Mouse (Mus musculus): ENCODE data around the gene Lrrtm3. TPM values are rescaled to one million over a fixed set of nuclear protein-coding genes. Genes with fewer than 3 reads are reported as not detected.

The Lrrtm3 gene
- total and polyA plus RNA-seq, 3 experiments: 0.08 to 0.43 (median 0.14) TPM

DNA sequence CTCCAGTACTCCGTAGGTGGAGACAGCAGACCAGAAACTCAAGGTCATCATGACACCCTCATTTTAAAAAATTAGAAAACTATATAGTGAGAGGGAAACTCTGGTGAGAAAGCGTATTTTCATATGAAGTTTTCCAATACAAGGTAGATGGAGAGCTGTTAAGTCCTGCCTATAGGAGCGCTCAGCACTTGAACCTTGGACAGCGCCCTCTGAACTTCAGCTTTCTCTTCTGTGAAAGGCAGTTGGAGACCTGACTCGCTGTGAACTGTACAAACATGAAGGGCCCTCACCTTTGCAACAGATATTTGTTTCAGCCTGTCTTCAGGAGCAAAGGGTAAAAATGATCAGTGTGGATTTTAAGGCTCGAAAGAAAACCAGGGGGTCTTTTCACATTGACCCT is 88.5 kb downstream of the Lrrtm3 start:
- H3K27ac ChIP-seq: no peak overlapping the region
- no peaks in the 10 kb centered on the region for H3K27me3 ChIP-seq (ENCODE audit: control insufficient read depth, insufficient read depth, low read length)
- no peak overlapping the region for H3K9ac ChIP-seq (ENCODE audit: low read depth, low read length)
- no peaks in the 10 kb centered on the region for H3K4me1 ChIP-seq (ENCODE audit: control insufficient read depth, insufficient read depth, low read length)
- no peak for DNase-seq
- no peaks in the 10 kb centered on the region for H3K79me2 ChIP-seq (replicated peaks; ENCODE audit: control insufficient read depth, insufficient read depth, low read length)
- TF ChIP-seq POLR2A (IDR thresholded peaks at IDR 0.05; ENCODE audit: insufficient read depth, low read depth, low read length): no peak
- TF ChIP-seq CTCF (IDR thresholded peaks at IDR 0.05): no peak
- no peak for TF ChIP-seq EP300 (IDR thresholded peaks at IDR 0.05; ENCODE audit: insufficient read depth, low read depth, low read length)
- no peaks in the 10 kb centered on the region for H3K36me3 ChIP-seq (ENCODE audit: control insufficient read depth, insufficient read depth, low read length)
- no peak overlapping the region for H3K4me3 ChIP-seq
- intact Hi-C loops (cut with DNase I): no loop called here
- WGBS: 74% methylated on average over 6 of the region's 6 CpGs

DNA sequence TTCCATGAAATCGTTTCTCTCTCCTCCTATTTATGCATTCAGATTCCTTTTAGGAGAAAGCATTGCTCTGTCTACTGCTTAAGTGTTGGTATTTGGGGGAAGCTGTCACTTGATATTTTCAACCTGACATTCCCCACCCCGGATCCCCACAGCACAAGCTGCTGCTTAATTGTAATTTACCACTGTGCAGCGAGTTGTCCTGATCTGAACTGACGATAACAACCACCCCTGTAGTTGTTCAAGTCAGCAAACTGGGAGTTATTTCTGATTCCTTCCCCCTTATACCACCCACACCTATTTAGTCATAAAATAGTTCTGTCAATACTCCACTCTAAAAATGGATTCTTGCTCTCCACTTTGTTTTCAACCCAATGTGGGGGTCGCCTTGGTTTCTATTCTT is 95.8 kb downstream of the Lrrtm3 start:
- WGBS: 87% methylated on average over 5 of the region's 5 CpGs
- no peaks in the 10 kb centered on the region; the same call in none of the 2 replicates for H3K4me1 ChIP-seq (ENCODE audit: control insufficient read depth, insufficient read depth, low read length)
- H3K4me3 ChIP-seq: no peak overlapping the region
- intact Hi-C loops (cut with DNase I): no loop called here
- no peaks in the 10 kb centered on the region for H3K27me3 ChIP-seq (ENCODE audit: control insufficient read depth, insufficient read depth, low read length)
- DNase-seq: no peak
- no peak overlapping the region for H3K9ac ChIP-seq (ENCODE audit: low read depth, low read length)
- no peaks in the 10 kb centered on the region; the same call in 1 of the 2 replicates for H3K79me2 ChIP-seq (replicated peaks; ENCODE audit: control insufficient read depth, insufficient read depth, low read length)
- no peak for TF ChIP-seq POLR2A (IDR thresholded peaks at IDR 0.05; ENCODE audit: insufficient read depth, low read depth, low read length)
- no peak for TF ChIP-seq CTCF (IDR thresholded peaks at IDR 0.05)
- no peak overlapping the region for H3K27ac ChIP-seq
- no peaks in the 10 kb centered on the region for H3K36me3 ChIP-seq (ENCODE audit: control insufficient read depth, insufficient read depth, low read length)

DNA sequence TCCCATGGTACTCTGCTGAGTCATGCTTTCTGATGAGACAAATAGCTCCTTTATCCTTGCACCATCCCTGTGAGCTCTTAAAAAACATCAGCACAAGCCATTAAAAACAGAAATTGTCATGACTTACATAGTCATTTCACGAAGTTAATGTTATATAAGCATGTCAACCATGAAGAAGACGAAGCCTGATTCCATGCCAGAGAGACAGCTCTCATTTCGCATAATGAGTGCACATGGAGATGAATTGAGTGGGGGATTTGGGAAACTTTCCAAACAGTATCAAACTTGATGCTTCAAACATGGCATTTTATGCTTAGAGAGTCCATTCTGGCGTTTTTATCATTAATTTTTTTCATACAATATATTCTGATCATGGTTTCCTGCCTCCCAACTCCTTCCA is 104.5 kb downstream of the Lrrtm3 start:
- no peaks in the 10 kb centered on the region for H3K79me2 ChIP-seq (replicated peaks; ENCODE audit: control insufficient read depth, insufficient read depth, low read length)
- H3K9ac ChIP-seq (ENCODE audit: low read depth, low read length): no peak overlapping the region
- no peaks in the 10 kb centered on the region for H3K36me3 ChIP-seq (ENCODE audit: control insufficient read depth, insufficient read depth, low read length)
- H3K27me3 ChIP-seq (ENCODE audit: control insufficient read depth, insufficient read depth, low read length): no peaks in the 10 kb centered on the region
- H3K4me3 ChIP-seq: no peak overlapping the region
- no peaks in the 10 kb centered on the region for H3K4me1 ChIP-seq (ENCODE audit: control insufficient read depth, insufficient read depth, low read length)
- no peak for DNase-seq
- intact Hi-C loops (cut with DNase I): no loop called here
- 70% methylated on average over 4 of the region's 4 CpGs for WGBS
- no peak overlapping the region for H3K27ac ChIP-seq
- TF ChIP-seq CTCF (IDR thresholded peaks at IDR 0.05): no peak
- TF ChIP-seq EP300 (IDR thresholded peaks at IDR 0.05; ENCODE audit: insufficient read depth, low read depth, low read length): no peak
- no peak for TF ChIP-seq POLR2A (IDR thresholded peaks at IDR 0.05; ENCODE audit: insufficient read depth, low read depth, low read length)

DNA sequence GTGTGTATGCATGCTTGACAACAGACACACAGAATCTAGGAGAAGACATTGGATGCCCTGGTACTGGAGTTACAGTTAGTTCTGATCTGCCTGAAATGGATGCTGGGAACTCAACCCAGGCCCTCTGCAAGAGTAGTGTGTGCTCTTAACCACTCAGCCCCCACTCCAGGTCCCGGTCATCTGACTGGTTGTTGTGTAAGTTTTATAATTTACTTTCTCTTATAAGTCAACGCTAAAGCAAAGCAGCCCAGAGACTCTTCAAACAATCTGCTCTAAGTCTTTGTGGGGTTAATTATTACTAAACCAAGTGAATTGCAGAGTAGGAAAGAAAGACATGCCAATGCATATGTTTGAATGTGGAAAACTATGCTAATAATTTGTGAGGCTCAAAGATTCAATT is 110.7 kb downstream of the Lrrtm3 start:
- H3K27ac ChIP-seq: no peak overlapping the region
- H3K9ac ChIP-seq (ENCODE audit: low read depth, low read length): no peak overlapping the region
- TF ChIP-seq EP300 (IDR thresholded peaks at IDR 0.05; ENCODE audit: insufficient read depth, low read depth, low read length): no peak
- TF ChIP-seq CTCF (IDR thresholded peaks at IDR 0.05): no peak
- TF ChIP-seq POLR2A (IDR thresholded peaks at IDR 0.05; ENCODE audit: insufficient read depth, low read depth, low read length): no peak
- no peak for DNase-seq
- H3K4me3 ChIP-seq: no peak overlapping the region
- H3K79me2 ChIP-seq (replicated peaks; ENCODE audit: control insufficient read depth, insufficient read depth, low read length): no peaks in the 10 kb centered on the region
- H3K27me3 ChIP-seq (ENCODE audit: control insufficient read depth, insufficient read depth, low read length): no peaks in the 10 kb centered on the region
- H3K4me1 ChIP-seq (ENCODE audit: control insufficient read depth, insufficient read depth, low read length): no peaks in the 10 kb centered on the region; the same call in 1 of the 2 replicates
- intact Hi-C loops (cut with DNase I): no loop called here
- no peaks in the 10 kb centered on the region for H3K36me3 ChIP-seq (ENCODE audit: control insufficient read depth, insufficient read depth, low read length)
- WGBS: 91% methylated on average over 2 of the region's 2 CpGs

DNA sequence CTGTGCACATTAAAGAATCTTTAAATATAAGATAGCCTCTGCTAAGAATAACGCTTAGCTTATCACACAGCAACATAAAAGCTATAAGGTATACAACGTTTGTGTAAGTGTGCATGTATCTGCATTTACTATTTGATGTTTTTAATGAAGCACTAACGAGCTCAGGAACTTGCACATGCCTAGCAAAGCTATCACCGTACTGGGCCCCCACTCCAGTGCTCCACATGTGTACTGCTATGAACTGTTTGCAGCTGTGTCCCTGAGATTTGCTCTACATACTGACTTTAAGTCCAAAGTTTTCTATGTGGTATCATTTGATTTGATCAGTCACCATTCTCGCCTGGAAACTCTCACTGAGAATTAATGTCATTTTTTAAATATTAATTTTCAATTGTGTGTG is 111.1 kb downstream of the Lrrtm3 start:
- Histone ChIP-seq H3K27ac (no peak overlapping the region), H3K4me1 (ENCODE audit: control insufficient read depth, insufficient read depth, low read length) (no peaks in the 10 kb centered on the region; the same call in 1 of the 2 replicates), H3K4me3 (no peak overlapping the region), H3K27me3 (ENCODE audit: control insufficient read depth, insufficient read depth, low read length) (no peaks in the 10 kb centered on the region), H3K9ac (ENCODE audit: low read depth, low read length) (no peak overlapping the region), H3K79me2 (replicated peaks; ENCODE audit: control insufficient read depth, insufficient read depth, low read length) (no peaks in the 10 kb centered on the region), H3K36me3 (ENCODE audit: control insufficient read depth, insufficient read depth, low read length) (no peaks in the 10 kb centered on the region)
- intact Hi-C loops (cut with DNase I): no loop called here
- DNase-seq: no peak
- WGBS: 83% methylated on average over 5 of the region's 5 CpGs
- TF ChIP-seq POLR2A (IDR thresholded peaks at IDR 0.05; ENCODE audit: insufficient read depth, low read depth, low read length) (no peak), EP300 (IDR thresholded peaks at IDR 0.05; ENCODE audit: insufficient read depth, low read depth, low read length) (no peak), CTCF (IDR thresholded peaks at IDR 0.05) (no peak)

DNA sequence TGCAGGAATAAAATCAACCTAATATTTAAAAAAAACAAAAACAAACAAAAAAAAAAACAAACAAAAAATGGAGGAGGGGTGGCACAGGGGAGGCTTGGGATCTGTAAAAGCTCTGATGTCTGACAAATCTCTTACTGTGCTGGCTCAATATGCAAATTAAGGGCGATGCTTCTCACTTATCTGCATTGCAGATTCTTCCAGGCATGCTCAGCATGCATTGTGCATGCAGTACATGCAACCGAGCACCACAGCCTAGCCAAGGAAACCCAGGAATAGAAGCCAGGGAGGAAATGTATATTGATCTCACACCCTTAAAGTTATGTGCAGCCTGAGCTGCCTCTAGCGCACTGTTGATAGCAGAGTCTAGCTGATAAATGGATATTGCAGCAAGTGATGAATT is 111.5 kb downstream of the Lrrtm3 start:
- no peaks in the 10 kb centered on the region for H3K36me3 ChIP-seq (ENCODE audit: control insufficient read depth, insufficient read depth, low read length)
- TF ChIP-seq CTCF (IDR thresholded peaks at IDR 0.05) (no peak), POLR2A (IDR thresholded peaks at IDR 0.05; ENCODE audit: insufficient read depth, low read depth, low read length) (no peak), EP300 (IDR thresholded peaks at IDR 0.05; ENCODE audit: insufficient read depth, low read depth, low read length) (no peak)
- no peaks in the 10 kb centered on the region; the same call in 1 of the 2 replicates for H3K4me1 ChIP-seq (ENCODE audit: control insufficient read depth, insufficient read depth, low read length)
- H3K27me3 ChIP-seq (ENCODE audit: control insufficient read depth, insufficient read depth, low read length): no peaks in the 10 kb centered on the region
- no peak for DNase-seq
- H3K79me2 ChIP-seq (replicated peaks; ENCODE audit: control insufficient read depth, insufficient read depth, low read length): no peaks in the 10 kb centered on the region
- no peak overlapping the region for H3K9ac ChIP-seq (ENCODE audit: low read depth, low read length)
- H3K4me3 ChIP-seq: no peak overlapping the region
- intact Hi-C loops (cut with DNase I): no loop called here
- WGBS: 42% methylated on average over 3 of the region's 3 CpGs
- no peak overlapping the region for H3K27ac ChIP-seq

Data from heart, adult 2 months (tissue).